Mouse (Mus musculus) left cerebral cortex, postnatal 25 days (tissue): ENCODE data around the gene Gpr89. TPM values are rescaled to one million over a fixed set of nuclear protein-coding genes. Genes with fewer than 3 reads are reported as not detected.

ENCODE experiments used
- DNase-seq, 2 experiments: peaks; one replicate each; pipeline ENCODE4 v3.0.0; 2022; ENCODE audit warnings: low spot score in 2 of 2, mixed read lengths in 1 of 2
- intact Hi-C: fragments of 180-260 bp; cut with DNase I; formaldehyde crosslinking; loops from one replicate; pipeline ENCODE4 v1.15.1; 2025
- total RNA-seq, 2 experiments: library from RNA; stranded (reverse); gene quantifications; 2 replicates each; pipeline ENCODE4 v1.2.3; 2021

The Gpr89 gene
- total RNA-seq, result 10 to 100 TPM; 44.6 to 46.3 TPM

DNA sequence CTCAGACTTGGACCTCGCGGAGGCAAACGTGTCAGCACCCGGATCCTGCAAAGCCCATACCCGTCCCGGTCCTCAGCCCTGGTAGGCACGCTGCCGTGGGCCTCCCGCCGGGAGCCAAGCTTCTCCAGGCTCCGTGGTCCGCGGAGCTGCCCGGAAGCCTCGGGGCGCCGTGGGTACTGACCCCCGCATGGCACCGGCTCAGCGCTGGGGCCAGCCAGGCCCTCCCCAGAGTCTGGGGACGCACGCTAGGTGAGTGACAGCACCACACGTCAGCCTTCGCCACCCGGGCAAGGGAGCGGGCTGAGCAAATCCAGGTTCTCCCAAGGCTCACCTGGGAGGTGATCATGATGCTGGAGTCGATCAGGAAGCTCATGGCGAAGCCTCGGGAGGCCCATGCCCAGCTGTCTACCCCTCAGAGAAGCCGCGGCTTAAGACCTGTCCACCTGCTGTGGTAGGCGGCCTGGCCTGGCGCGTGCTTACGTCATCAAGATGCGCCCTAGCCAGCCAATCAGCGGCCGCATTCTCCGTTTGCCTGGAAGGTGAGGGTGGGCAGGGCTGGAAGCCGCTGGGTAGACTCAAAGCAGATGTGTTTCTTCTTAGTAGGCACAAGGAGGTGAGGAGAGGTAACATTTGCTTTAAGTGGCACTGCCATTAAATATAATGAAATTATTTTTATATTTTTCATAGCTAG, at the start of gene Gpr89:
Gene Gpr89 (minus strand): TSS at position 496 of the 691 bp plus-strand sequence.
- intact Hi-C loops, result loop anchor here (10.0 kb wide), 1 partner anchor 90 kb away; no protein-coding TSS in a partner anchor
- DNase-seq, result peak; percentile 95 to 97

GRCm38 (mm10) chr3:96953489-96954233, 48.5 kb upstream of the Gpr89 start:
- no peak for DNase-seq
- intact Hi-C loops, result no loop called here

DNA sequence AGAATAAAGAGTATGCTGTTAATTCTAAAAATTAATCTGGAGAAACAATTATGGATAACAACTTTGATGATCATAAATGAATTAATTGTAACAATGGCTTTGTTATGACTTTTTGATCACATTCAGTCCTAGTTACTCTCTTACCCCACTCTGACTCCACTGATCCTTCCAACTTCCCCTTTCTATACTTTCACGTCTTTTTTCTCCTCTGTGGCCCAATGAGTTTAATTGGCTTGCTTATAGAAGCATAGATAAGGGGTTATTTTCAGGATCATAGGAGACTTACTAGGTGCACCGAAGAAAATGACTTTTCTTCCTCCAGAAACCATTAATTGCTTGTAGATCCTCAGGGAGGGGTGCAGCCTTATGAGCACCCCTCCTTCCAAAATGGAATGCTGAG, 37.6 kb upstream of the Gpr89 start:
- intact Hi-C loops, result no loop called here
- no peak for DNase-seq

GRCm38 (mm10) chr3:96938738-96939137, 33.6 kb upstream of the Gpr89 start:
- intact Hi-C loops, result loop anchor here (2.0 to 10.0 kb wide), 3 partner anchors 138 to 1466 kb away; no protein-coding TSS in a partner anchor

DNA sequence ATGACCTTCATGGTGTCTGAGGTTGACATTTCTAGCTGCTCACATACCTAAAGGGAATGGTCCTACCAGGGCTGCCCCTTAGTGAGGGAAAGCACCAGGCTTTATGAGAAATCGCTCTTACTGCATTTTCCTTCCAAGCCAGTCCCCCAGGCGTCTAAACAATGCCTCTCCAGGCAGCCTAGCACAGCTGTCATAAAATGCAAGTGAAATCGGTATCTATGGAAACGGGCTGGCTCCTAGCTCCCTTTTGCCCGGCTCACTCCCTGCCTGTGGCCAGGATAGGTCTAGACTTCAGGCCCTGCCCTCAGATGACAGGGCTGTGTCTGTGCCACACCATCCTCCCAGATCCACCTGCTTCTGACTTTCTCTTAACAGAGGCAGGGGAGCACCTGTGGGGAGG, 32.5 kb upstream of the Gpr89 start:
- DNase-seq, result no peak
- intact Hi-C loops, result loop anchor here (2.0 to 10.0 kb wide), 4 partner anchors 139 to 1467 kb away; no protein-coding TSS in a partner anchor

More at GRCm38 (mm10) chr3:96938738-96939137, 33.6 kb upstream of the Gpr89 start:
- peak; percentile 86 to 91 for DNase-seq

- peak in 1 of 2 experiments; percentile 42 for DNase-seq
- intact Hi-C loops, result loop anchor here (1.0 to 10.0 kb wide), 3 partner anchors 249 to 1469 kb away; no protein-coding TSS in a partner anchor
Measured at GRCm38 (mm10) chr3:96936241-96936640, 31.1 kb upstream of the Gpr89 start.

DNA sequence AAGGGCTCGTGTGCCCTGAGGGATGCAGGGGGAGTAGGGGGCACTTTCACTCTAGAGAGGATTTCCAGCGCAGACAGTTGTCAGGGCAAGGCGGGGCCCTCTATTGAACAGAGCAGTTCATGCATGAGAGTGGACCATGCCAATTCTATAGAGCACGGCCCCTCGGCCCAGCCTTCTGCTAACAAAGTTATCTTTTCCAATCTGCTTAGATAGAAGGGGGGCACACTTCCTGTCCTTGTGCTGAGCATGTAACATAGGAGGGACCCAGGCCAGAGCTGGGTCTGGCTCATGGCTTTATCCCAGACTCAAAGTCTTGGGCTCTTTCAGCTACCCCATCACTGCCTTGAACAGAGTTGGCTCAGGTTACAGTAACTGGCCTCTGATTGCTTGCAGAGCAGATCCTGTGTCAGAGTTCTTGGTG, 26.1 kb upstream of the Gpr89 start:
- intact Hi-C loops, result loop anchor here (10.0 kb wide), 1 partner anchor 1474 kb away; no protein-coding TSS in a partner anchor
- DNase-seq, result no peak

- intact Hi-C loops, result no loop called here
- DNase-seq, result no peak
Measured at GRCm38 (mm10) chr3:96925920-96926319, 20.8 kb upstream of the Gpr89 start, which contains the start of gene Gja8. Gene Gja8, minus strand, starts transcription at chr3:96926020.

GRCm38 (mm10) chr3:96924631-96925030, 19.5 kb upstream of the Gpr89 start:
- intact Hi-C loops, result no loop called here
- peak in 1 of 2 experiments; percentile 19 for DNase-seq

DNA sequence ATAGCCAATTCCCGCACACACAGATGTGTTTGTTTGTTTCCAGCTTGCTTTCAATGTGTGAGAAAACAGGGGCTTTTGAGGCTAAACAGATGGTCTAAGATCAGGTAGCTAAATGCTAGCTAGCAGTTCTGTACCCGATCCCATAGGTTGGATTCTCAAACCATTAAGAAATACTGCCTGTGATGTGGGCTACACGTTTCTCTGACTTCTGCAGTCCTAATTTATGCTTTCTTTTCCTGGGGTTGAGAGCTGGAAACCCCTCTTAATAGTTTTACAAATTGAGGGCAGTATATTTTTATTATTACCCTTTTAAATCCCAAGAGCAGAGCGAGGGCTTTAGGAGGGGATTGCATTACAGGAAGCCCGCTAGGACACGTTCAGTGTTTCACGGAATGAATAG, 15.8 kb upstream of the Gpr89 start:
- no peak for DNase-seq
- intact Hi-C loops, result no loop called here

- no peak for DNase-seq
- intact Hi-C loops, result loop anchor here (10.0 kb wide), 1 partner anchor 91 kb away; no protein-coding TSS in a partner anchor
Measured at GRCm38 (mm10) chr3:96905592-96905991, 446 bp upstream of the Gpr89 start.

- intact Hi-C loops, result loop anchor here (10.0 kb wide), 1 partner anchor 90 kb away; no protein-coding TSS in a partner anchor
- DNase-seq, result no peak
Measured at GRCm38 (mm10) chr3:96904393-96904792, 753 bp downstream of the Gpr89 start, which contains the start of gene Gja5. Gene Gja5, plus strand, starts transcription at chr3:96904693.

DNA sequence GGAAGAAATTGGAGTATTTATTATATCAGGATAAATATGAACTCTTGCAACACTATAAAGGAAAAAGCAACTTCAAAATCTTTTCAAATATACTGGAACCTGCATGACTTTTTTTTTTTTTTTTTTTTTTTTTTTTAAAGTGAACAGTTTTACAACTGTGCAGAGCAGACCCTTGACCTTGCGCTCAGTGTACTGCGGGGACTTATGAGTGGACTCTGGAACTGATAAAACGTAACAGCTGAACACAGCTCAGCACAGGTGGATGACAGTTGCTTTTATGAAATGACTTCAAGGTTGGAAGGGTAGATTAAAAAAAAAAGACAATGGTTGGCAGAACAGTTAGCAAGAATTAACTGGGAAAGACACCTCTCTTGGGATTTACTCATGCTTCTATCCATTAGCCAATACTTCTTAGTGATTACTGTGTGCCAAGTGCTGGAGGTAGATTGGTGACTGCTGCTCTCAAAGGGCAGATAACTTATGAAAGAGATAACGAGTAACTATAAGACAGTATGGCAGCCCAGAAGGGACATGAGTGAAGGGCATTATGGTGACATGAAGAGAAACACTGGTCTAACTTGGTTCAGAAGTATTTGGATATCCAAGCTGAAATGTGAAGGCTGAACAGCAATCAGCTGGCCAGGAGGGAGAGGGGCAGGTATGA, 2.7 kb downstream of the Gpr89 start:
- DNase-seq, result no peak
- intact Hi-C loops, result loop anchor here (10.0 kb wide), 1 partner anchor 88 kb away; no protein-coding TSS in a partner anchor

- intact Hi-C loops, result no loop called here
- no peak for DNase-seq
Measured at GRCm38 (mm10) chr3:96883690-96884089, 21.5 kb downstream of the Gpr89 start.

GRCm38 (mm10) chr3:96882061-96882849, 22.9 kb downstream of the Gpr89 start:
- intact Hi-C loops, result no loop called here
- DNase-seq, result no peak

DNA sequence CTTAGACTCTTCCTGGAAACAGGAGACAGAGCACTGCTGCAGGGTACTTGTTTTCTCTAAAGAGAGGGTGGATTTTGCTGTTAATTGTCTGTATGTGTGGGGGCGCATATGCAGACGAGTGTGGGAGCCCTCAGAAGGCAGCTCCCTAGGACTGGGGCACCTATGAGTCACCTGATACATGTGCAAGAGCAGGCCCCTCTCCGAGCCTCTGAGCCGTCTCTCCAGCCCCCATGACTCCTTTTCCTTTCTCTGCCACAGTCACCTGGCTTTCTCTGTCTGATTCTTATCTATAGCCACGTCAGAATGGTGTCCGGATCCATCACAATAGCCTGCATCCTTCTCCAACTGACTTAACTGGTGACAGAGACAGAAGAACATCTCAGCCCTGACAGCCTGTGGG, 23.6 kb downstream of the Gpr89 start:
- intact Hi-C loops, result no loop called here
- no peak for DNase-seq

DNA sequence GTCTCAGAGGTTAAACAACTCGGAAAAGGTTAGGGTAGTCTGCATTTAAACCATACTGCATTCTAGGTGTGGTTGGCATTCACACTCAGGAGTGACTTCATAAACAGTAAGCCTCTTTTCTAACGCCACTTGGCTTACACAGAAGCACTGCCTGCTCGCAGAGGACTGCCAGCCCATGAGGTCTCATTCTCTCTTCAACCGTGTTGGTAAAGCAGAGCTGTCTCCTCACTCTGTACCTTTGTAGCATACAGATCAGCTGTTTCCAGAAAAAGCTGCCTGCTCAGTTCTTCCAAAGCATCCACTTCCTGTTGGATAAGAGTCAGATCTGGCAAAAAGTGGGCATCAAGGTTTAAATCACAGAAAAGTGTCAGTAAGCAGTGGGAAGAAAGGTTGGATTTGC, 24.8 kb downstream of the Gpr89 start:
- no peak for DNase-seq
- intact Hi-C loops, result no loop called here

GRCm38 (mm10) chr3:96879536-96879935, 25.6 kb downstream of the Gpr89 start:
- no peak for DNase-seq
- intact Hi-C loops, result no loop called here
